Mouse (Mus musculus) thymus, adult 2 months (tissue): ENCODE data around the gene Rap1gap.

Experiments
- CTCF ChIP-seq: fragments of 200-500 bp; IDR thresholded peaks from 2 replicates; pipeline ENCODE4 v1.5.1; 2012; ENCODE audit warnings: mild to moderate bottlenecking, control low read depth, low read length, moderate library complexity, borderline replicate concordance; ENCODE audit not compliant: control insufficient read depth, poor library complexity, insufficient read depth; ENCODE audit errors: extremely low read depth
- POLR2A ChIP-seq: fragments of 200-500 bp; IDR thresholded peaks from 2 replicates; pipeline ENCODE4 v1.6.1; 2012; ENCODE audit warnings: mild to moderate bottlenecking, low read length, control low read depth, moderate library complexity; ENCODE audit not compliant: control insufficient read depth, poor library complexity, insufficient read depth; ENCODE audit errors: extremely low read depth

- no peak for TF ChIP-seq POLR2A
- TF ChIP-seq CTCF = no peak
These were observed 52.5 kb downstream of the Rap1gap start for GRCm38 (mm10) chr4:137717005-137717404.
